Mouse (Mus musculus) retina, postnatal 1 day (tissue): Measurements from ENCODE around the gene Spsb1.

Source experiments
- DNase-seq: peaks from one replicate; pipeline ENCODE4 v3.0.0-alpha.2; 2012

Spsb1 gene

DNA sequence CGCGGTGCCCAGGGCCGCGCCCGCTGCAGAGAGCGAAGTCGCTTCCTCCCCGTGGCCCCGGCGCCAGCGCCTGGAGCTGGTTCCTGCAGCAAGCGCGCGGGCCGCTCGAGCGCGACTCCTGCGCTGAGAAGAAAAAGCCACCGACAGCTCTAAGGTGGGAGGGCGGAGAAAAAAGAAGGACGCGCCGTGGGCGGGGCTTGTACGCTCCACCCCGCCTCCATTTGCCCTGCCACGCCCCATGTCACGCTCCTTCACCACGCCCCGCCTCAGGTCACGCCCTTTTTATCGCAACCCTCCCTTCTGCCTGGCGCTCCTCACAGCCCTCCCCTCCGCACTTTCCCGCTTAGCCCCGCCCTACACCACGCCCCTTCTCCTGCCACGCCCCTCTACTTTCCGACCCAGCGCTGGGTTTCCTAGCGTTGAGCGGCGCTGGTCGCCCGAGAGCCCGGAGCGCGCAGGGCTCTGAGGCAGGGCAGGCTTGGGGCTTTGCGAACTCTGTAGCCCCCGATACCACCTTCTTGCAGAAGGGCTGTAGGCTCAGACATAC is at the start of gene Spsb1:
TSS of gene Spsb1 (minus strand) at position 151 of the 547 bp plus-strand sequence.
- DNase-seq = peak; percentile 97

DNA sequence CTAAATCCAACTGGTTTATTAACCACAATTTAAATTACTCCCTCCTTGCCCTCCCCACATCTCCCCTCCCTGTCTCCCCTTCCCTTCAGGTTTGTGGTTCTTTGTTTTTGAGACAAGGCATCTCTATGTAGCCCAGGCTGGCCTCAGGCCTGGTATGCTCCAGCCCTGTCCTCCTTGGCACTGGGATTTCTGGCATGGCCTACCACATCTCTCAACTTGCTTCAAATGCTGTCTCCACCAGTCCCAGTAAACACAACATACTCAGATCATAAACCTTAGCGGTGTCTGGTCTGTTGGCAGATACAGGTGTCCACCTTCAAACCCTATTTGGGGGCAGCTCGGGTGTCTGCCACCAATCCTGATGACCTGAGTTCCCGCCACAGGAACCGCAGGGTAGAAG is 48.8 kb upstream of the Spsb1 start:
- DNase-seq = no peak

DNA sequence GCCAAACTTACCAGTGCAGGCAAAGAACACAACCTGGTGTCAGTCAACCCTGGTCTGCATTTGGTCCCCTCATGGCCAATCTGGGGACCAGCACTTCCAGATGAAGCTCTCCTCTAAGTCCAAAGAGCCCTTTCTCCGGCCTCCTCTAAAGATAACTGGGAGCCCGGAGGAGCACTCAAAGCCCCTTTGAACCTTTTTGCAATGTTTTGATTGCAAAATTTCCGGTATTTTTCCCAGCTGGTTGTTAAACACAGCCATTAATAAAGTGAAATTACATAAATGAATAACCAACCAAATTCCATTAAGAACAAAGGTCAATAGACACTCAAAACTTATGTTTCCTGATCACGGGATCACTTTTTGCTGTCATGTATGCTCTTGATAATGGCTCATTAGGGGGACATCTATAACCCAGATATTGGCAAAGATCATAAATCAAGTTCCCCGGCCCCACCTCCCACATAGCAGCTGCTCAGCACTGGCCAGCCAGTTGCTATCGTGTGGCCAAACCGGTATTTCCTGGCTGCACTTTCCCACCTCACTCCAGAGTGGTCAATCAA is 48.3 kb upstream of the Spsb1 start:
- no peak for DNase-seq

DNA sequence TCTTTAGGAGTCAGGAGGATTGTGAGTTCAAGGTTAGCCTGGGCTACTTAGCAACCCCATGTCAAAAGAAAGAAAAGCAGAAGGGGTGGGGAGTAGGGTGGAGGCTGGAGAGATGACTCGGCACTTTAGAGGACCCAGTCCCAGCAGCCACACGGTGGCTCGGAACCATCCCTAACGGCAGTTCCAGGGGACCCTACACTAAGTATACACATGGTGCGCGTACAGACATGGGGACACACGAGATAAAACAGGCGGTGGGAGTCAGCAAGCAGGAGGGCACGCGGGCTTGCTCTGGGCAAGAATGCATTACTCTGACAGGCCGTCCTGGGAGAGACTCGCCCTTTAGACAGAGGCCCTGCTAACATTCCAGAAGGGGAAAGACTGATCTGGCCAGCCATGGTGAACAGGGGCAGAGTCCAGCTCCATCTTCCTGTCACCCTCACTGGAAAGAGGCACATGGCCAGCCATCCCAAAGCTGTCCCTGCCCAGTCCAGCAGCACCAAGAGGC is 47.2 kb upstream of the Spsb1 start:
- no peak for DNase-seq

DNA sequence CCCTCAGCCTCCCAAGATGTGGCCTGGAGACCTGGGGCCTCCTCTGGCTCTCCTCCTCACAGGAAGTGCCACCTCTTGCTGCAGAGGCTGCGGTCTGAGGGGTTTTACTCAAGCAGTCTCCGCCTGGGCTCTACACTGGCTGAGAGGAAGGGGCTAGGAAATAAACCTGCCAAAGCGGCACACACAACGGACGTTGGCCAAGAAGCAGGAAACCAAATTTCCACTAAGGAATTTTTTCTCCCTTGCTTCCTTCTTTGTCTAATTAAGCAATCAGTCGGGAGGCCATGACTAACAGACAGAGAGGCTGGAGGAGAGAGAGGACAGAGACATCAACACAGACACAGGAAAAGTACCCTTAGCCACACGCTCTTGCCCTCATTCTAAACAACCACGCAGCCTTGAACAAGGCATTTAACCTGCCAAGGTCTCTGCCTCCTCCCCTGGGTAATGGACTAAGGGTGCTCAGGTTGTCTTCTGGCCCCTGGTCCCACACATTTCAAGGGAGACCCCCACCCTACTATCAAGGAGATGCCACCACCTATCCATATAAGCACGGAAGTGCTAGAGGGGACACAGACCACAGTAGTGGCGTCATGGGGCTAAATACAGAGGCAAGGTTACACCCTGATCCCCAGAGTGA is 46.5 kb upstream of the Spsb1 start:
- no peak for DNase-seq

DNA sequence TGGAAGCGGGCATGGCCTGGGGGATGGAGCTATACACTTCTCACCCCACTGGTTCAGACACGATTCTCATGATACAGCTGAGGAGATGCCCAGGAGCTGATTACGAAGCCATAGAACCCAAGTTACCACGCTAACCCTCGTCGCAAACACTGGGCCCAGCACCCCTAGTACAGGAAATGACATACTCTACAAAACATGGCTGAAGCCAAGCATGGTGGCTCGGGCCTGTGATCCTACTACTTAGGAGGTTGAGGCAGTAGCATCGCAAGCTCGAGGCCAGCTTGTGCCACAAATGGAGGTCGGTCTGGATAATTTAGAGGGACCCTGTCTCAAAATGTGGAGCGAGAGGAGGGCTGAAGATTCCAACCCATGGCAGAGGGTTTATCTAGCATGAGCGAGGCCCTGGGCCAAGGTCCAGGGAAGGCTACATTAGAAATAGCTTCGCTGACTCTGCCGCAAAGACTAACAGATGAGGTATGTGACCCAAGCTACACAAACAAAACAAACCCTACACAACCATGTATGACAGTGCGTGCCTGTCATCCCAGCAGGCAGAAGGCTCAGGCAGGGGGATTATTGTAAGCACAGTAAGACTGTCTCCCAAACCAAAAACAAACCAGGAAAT is 45.2 kb upstream of the Spsb1 start:
- DNase-seq = no peak

DNA sequence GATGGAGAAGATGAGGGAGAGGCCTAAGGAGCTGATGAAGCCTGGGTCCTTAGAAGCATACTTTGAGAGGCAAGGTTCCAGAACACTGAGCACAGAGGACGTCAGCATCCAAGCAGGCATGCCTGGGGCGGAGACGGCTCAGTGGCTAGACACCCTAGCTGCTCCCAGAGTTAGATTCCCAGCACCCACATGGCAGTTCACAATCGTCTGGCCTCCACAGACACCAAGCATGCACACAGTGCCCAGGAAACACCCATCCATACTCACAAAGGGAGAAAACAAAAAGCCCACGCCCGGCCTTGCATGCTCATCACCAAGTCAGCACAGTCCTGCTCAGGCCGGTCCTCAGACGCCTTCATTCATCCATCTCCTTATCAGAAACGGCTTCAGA is 44.7 kb upstream of the Spsb1 start:
- no peak for DNase-seq

DNA sequence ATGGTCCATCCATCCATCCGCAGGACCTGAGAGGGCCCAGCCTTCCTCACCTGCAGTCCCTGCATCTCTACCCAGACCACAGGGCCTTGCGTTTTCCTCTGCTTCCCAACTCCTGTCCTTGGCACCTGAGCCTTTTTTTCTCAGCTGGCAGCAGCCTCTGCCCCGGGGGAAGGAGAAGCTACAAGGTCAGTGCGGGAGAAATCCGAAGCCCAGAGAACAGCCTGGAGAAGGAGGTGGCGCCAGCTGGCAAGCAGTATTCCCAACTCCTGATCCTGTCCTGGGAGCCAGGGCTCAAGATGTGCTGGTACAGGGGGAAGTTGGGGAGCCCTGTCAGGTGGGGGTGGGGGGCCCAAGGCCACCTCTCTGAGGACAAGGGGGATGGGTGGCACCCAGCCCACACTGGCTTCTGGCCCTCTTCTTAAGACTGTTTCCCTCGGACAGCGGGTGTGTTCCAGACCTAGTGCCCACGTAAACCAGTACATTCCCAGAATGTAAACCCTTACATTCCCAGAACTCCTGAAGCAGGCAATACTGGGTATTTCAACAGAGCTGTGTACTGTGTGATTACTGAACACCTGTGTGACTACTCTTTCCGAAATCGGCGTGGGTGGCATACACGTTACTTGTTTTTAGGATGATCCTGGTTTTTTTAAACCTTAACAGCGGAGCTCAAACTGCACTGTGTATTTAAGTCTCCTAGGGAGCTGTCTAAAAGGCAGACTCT is 44.1 kb upstream of the Spsb1 start:
- no peak for DNase-seq

DNA sequence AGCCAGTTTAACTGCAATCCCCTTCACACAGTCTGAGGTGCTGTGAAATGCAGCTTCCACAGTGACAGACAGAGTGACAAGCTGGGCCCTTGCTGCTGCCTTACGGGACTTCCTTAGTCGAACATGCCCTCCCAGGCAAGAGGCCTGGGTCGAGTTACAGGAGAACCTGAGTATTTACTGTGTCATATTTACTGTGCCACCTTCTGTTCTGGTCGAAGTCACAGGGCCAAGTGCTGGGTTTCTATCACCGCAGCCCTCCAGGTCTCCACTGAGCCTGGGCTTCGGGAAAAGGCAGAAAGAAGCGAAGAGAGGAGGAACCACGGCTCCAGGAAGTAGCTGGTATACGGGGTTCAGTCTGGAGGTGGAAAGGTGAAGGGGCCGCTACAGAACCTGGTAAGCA is 43.2 kb upstream of the Spsb1 start:
- no peak for DNase-seq

DNA sequence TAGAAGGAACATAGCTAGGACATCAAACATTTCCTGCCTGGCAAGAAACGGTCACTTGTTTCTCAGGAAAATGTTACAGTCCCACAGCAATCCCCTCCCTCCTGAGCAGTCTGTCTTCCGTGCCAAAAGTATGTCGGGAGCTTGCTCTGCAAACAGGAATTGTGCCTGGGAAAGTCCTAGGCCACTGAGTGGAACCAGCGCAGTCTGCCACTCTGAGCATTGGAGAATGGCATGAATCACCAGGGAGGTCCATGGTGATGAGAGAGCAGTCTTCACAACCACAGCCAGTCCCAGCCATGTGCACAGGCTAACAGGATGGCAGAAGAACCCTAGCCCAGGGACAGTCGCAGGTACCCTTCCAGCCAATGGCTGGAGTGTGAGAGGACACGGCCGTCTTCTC is 41.6 kb upstream of the Spsb1 start:
- DNase-seq = no peak

DNA sequence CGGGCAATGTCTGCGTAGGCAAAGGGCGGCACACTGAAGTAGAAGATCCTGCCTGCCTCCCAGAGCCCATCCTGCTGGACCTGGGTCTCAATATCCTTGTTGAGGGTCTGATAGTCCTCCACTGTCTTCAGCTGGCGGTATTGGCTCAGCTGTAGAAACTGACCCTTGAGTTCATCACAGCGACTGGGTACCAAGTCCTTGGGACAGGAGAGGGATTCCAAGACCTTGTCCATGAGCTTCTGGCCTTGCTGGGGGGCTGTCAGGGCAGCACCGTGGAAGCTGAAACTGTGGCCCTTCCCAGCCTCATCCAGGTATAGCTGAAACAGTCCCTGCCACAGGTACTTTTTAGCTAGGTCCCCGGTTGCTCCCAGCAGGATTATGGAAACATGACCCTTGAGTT is 41.1 kb upstream of the Spsb1 start:
- DNase-seq = no peak

DNA sequence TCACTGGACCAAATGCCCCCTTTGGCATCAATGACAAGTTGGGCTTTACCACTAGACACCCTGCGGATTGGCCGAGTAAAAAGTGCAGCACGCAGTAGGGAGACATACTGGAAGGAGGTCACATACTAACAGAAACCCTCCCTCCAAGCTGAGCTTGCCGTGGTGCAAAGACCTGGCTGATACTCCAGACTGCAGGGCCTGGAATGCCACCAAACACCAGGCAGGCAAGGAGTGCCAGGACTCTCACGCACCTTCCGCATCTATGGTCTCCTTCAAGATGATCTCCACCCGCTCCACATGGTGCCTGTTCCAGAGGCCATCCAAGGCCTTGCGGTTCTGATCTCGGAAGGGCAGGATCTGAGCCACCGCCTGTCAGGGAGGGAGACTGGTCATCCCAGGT is 39.4 kb upstream of the Spsb1 start:
- no peak for DNase-seq

DNA sequence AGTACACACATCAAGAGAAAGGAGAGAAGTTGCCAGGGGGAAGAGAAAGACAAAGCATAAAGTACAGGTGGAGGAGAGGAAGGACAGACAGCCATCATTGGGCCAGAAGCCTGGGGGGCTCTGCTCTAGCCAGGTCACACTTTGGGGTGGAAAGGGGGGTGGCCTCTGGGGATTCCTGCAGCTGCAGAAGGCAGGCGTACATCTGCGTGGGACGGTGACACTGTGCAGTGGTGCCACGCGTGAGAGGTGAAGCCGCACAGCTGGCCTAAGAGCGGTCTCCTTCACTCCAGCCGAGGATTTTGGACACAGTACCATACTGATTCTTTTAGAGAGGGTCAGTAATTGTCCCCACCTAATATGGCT is 37.8 kb upstream of the Spsb1 start:
- DNase-seq = no peak

DNA sequence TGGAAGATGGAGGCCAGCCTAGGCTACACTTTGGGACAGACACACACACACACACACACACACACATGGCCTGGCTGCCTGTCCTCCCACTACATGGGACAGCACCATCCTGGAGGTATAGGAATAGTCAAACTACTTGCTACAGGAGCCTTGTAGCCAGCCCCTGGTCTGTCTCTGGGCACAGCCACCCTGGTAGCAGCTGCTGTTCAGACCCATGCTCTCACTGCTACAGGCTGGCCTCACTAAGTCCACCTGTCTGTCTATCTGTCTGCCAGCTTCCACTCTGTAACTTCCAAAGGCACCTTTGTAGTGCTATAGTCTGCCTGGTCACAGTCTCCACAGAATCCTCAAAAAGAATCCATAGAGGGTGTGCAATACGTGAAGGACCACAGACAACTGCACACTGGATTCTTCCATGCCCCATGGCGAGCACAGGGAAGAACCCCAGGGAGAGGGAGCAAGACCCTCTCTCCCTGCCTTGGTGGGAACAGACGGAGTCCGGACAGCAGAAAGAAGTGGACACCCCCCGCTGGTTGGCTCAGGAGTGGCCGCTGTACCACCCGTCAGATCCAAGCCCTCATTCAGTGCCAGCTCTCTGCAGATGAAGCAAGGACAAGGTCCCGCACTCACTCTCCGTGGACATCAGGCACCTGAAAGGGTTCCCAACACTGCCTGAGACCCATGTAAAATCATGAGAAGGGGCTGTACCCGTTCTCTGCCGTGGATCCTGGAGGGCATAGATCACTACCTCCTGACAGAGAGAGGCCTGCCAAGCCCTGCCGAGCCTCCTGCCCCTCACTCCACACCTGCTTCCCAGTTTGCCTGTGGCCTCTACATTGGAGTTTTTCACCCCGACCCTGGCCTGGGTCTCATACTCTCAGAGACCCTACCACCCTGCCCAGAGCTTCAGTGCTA is 37.2 kb upstream of the Spsb1 start:
- DNase-seq = no peak

DNA sequence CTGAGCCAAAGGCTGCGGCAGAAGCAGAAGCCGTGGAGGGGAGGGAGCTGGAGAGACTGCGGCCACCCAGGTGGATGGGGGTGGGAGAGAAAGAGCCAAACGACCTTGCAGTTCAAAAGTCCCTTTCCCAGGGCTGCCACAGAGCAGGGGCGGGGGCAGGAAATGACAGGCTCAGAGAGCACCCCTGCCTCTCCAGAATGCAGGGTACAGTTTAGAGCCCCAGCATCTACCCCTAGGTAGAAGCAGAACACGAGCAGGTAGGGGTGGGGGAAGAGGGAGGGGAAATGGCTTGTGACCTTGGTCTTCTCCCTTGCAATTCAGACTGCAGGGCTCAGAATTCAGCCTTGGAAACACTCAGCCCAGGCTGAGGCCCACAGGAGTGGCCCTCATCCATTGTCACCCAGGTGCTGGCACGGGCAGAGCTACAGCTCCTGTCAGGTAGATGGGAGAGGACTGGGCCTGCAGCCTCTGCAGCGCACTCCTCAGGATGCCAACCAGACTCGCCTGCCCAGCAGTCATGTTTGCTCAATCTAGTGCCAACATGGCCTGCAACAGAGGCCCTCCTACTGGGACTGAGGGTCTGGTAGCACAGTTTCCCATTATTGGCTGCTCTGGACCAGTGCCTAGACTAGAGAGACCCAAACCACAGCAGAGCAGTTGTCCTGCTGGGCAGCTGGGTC is 36.3 kb upstream of the Spsb1 start:
- no peak for DNase-seq

DNA sequence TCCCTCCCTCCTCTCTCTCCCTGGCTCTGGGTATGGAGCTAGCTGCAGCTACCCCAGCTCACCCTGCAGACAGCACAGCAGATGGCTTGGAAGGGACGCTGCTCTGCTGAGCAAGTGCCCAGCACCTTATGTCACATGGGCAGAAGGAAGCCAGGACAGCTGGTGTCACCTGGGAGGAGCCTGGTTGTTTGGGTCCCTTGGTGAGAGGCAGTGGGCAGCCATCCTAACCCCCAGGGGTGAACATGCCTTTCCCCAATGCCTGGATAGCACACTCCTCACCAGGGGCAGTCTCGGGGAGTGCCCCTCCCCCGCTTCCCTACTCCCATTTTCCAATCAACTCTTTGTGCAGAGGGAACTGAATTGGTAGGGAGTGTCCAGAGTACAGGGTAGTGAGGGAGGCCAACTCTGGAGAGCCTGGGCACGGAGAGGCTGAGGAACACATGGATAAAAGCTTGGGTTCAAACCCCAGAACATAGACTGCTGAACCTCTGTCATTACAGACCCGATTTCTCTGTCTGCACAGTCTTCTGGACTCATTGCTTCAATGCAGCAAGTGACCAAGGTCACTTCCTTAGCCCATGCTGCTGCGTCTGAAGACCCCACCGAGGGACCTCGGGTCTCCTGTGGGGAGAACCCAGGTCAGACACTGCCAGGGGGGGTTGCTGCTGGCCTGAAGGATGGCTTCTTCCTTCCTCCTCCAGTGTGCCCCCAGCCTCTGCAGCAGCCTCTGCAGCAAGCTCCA is 35.5 kb upstream of the Spsb1 start:
- DNase-seq = peak; percentile 92

DNA sequence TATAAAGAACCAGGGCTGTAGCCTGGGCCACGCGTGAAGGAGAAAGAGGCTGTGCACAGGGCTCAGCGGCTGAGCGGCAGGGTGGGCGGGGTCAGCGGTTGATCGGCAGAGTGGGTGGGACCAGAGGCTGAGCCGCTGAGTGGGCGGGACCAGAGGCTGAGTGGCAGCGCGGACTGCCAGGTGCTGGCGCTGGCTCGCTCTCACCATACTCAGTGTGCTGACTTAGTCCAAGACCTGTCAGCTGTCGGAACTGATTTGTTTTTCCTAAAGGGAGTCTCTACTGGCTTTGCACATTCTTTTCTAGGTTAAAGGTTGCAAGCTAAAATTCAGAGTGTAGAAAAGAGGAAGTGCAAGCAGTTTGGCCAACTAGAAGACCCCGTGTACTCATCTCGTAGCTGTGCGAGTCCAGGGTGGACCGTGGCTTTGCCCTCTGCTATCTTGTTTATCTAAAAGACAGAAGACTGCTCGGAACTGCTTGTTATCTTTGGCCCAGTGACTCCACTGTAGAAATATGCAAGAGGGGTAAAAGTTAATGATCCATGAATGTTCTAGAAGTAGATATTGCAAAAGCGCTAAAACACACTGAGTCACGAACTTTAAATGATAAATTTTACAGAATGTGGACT is 34.2 kb upstream of the Spsb1 start:
- peak; percentile 92 for DNase-seq

DNA sequence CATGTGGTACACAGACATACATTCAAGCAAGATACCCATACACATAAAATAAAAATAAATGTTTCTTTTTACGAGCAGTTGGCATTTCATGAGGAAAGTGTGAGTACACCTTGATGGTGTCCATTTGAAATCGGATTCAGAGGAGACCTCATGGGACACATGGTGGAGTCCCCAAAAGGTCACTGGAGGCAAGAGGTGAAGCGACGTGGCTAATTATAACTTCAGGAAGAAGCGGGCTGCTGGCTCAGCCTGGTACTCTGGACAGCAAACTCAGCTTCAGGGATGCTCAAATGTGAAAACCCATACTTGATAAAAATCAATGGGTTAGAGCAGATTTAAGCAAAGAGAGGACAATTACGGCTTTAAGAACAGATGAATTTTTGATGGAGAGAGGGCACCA is 33.5 kb upstream of the Spsb1 start:
- DNase-seq = no peak

DNA sequence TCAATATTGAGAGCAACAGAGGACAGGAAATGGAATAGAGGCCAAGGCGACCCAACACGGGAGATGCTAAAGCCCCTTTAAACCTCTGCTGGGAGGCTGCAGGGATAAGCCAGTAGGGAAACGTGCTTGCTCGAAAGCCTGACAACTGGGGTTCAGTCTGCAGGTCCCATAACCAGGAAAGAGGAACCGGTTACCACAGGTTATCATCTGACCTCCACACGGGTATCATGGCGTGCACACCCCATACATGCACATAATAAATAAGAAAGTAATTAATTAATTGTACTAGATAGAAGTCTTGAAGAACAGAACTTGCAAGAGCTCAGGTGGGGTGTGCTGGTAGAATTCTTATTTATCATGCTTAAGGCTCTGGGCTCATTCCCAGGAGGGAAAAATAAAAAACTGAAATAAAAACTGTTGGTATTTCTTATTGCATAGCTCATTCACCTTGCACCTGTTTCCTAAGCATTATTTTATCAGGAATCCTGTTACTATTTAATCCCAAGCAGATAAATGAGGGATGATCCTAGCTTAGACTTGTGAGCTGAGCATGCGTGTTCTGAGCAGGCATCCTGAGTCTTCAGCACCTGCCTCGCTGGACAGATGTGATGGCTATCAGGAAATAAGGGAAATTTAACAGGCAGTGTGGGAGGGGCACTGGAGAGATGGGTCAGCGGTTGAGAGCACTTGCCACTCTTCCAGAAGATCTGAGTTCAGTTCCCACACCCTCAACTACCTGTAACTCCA is 32.0 kb upstream of the Spsb1 start:
- DNase-seq = peak; percentile 48
